Mouse (Mus musculus) small intestine, adult 10 weeks (tissue): ENCODE data around the gene Olfr1465. TPM values are rescaled to one million over a fixed set of nuclear protein-coding genes. Genes with fewer than 3 reads are reported as not detected.

Source experiments
- polyA plus RNA-seq: library from polyadenylated mRNA; stranded (reverse); fragments of 350-450 nt; fragmentation: Illumina TruSeq; extraction: RNeasy Lipid Tissue Mini Kit (QIAGEN cat#74804); gene quantifications from one replicate; pipeline ENCODE4 v1.2.3, GENCODE M21; 2014; ENCODE audit warnings: low replicate concordance

Olfr1465 gene
- not detected for polyA plus RNA-seq

GRCm38 (mm10) chr19:13315441-13315840 lies at the start of gene Olfr1465:
TSS of gene Olfr1465 (minus strand) at chr19:13315541.

GRCm38 (mm10) chr19:13361936-13362335 lies 46.6 kb upstream of the Olfr1465 start, which contains the start of gene Olfr1467:
TSS of gene Olfr1467 (plus strand) at chr19:13362236.

GRCm38 (mm10) chr19:13338562-13338961 lies 23.2 kb upstream of the Olfr1465 start, which contains the start of gene Olfr1466:
TSS of gene Olfr1466 (plus strand) at chr19:13338862.

Other genes with a start within 250 kb of the Olfr1465 start
- not detected for gene Olfr1457, start 217.7 kb downstream of the Olfr1465 start, polyA plus RNA-seq
- gene Olfr1458, start 208.8 kb downstream of the Olfr1465 start, polyA plus RNA-seq = not detected
- not detected for gene Olfr1459, start 166.0 kb downstream of the Olfr1465 start, polyA plus RNA-seq
- not detected for gene Olfr1461, start 152.5 kb downstream of the Olfr1465 start, polyA plus RNA-seq
- not detected for gene Olfr1462, start 129.8 kb downstream of the Olfr1465 start, polyA plus RNA-seq
- gene Olfr1463, start 84.2 kb downstream of the Olfr1465 start, polyA plus RNA-seq = not detected
- not detected for gene Olfr1466, start 23.3 kb upstream of the Olfr1465 start, polyA plus RNA-seq
- gene Olfr1467, start 46.7 kb upstream of the Olfr1465 start, polyA plus RNA-seq = not detected
- gene Olfr1469, start 92.3 kb upstream of the Olfr1465 start, polyA plus RNA-seq = not detected
- gene Olfr1471, start 127.9 kb upstream of the Olfr1465 start, polyA plus RNA-seq = not detected
- not detected for gene Olfr1472, start 140.5 kb upstream of the Olfr1465 start, polyA plus RNA-seq
- gene Olfr1474, start 154.0 kb upstream of the Olfr1465 start, polyA plus RNA-seq = not detected
- not detected for gene Olfr1475, start 164.7 kb upstream of the Olfr1465 start, polyA plus RNA-seq
- gene Olfr1477, start 185.0 kb upstream of the Olfr1465 start, polyA plus RNA-seq = not detected
- not detected for gene Olfr1480, start 212.4 kb upstream of the Olfr1465 start, polyA plus RNA-seq